ENCODE assay signal across 10 mouse cellular contexts in genomic region chr11:32218501-32219050, GRCm38 (mm10). TPM values are rescaled to one million over a fixed set of nuclear protein-coding genes. Genes with fewer than 3 reads are reported as not detected.
DNase-seq lines count a peak whose midpoint lies in the region; ATAC-seq lines count a peak whose summit lies in the region.
"Had no signal": no experiment of that assay in that cellular context is flagged by ENCODE, and none has a peak within 500 bp of the region (broad histone marks: within the 10 kb centered on the region; RNA-seq: fewer than 3 reads in every experiment).

No protein-coding gene starts in this region.

- peaks cover 57% of the 10 kb centered on the region for H3K4me1 ChIP-seq in heart, embryonic 13.5 days
- peaks cover 3% of the 10 kb centered on the region; the same call in 1 of the 2 replicates for H3K4me1 ChIP-seq in embryonic facial prominence, embryonic 11.5 days (ENCODE audit: control insufficient read depth, insufficient read depth, low read length)
- peaks cover 44% of the 10 kb centered on the region for H3K4me1 ChIP-seq in limb, embryonic 12.5 days (replicated peaks)

- H3K9ac ChIP-seq in heart, embryonic 13.5 days, result peak overlapping the region; percentile 56
- H3K9ac ChIP-seq in embryonic facial prominence, embryonic 11.5 days (replicated peaks; ENCODE audit: low read length), result no peak overlapping the region; the same call in 1 of the 2 replicates
- no peak overlapping the region for H3K9ac ChIP-seq in limb, embryonic 12.5 days (replicated peaks)

- H3K27ac ChIP-seq in heart, embryonic 13.5 days (replicated peaks), result 0 out of 2 replicates have a peak overlapping the region, but pooled peaks have one; percentile 12
- H3K27ac ChIP-seq in embryonic facial prominence, embryonic 11.5 days (replicated peaks; ENCODE audit: low read depth, low read length), result no peak overlapping the region
- H3K27ac ChIP-seq in limb, embryonic 12.5 days, result 0 out of 2 replicates have a peak overlapping the region, but pooled peaks have one; percentile 0

- no peaks in the 10 kb centered on the region for H3K27me3 ChIP-seq in heart, embryonic 13.5 days (replicated peaks)
- H3K27me3 ChIP-seq in embryonic facial prominence, embryonic 11.5 days (ENCODE audit: control insufficient read depth, insufficient read depth, low read length), result no peaks in the 10 kb centered on the region
- H3K27me3 ChIP-seq in limb, embryonic 12.5 days, result peaks cover 7% of the 10 kb centered on the region

- H3K36me3 ChIP-seq in heart, embryonic 13.5 days, result peaks cover 31% of the 10 kb centered on the region
- no peaks in the 10 kb centered on the region for H3K36me3 ChIP-seq in embryonic facial prominence, embryonic 11.5 days (replicated peaks; ENCODE audit: control insufficient read depth, insufficient read depth, low read depth, low read length)
- peaks cover 33% of the 10 kb centered on the region for H3K36me3 ChIP-seq in limb, embryonic 12.5 days

- WGBS in heart, embryonic 13.5 days, result 63% methylated on average over 6 of the region's 6 CpGs
- 38% methylated on average over 6 of the region's 6 CpGs for WGBS in embryonic facial prominence, embryonic 11.5 days
- 64% methylated on average over 6 of the region's 6 CpGs for WGBS in limb, embryonic 12.5 days

- no peak for DNase-seq in heart, adult 9 months (ENCODE audit: low spot score in 2 of 2)
- DNase-seq in Muller cell, postnatal 12 days (ENCODE audit: inconsistent ontology term), result peak; percentile 87
- DNase-seq in embryonic facial prominence, embryonic 11.5 days (ENCODE audit: low spot score), result peak; percentile 20
- no peak for DNase-seq in thymus, postnatal 25 days
- no peak for DNase-seq in frontal cortex, postnatal 10 days (ENCODE audit: low spot score in 2 of 2)
- DNase-seq: cerebellum, adult 8-10 months had no signal

- peak overlapping the region; percentile 82 for H3K4me2 ChIP-seq in heart, embryonic 13.5 days
- H3K4me2 ChIP-seq in embryonic facial prominence, embryonic 11.5 days (ENCODE audit: low read depth, low read length), result no peak overlapping the region
- H3K4me2 ChIP-seq in limb, embryonic 12.5 days, result peak overlapping the region; percentile 3; the same call in 1 of the 2 replicates

- no peak for ATAC-seq in heart, embryonic 13.5 days (ENCODE audit: extremely low read depth, insufficient number of reproducible peaks, low FRiP score, low TSS enrichment)
- ATAC-seq in embryonic facial prominence, embryonic 11.5 days (replicated peaks; ENCODE audit: insufficient number of reproducible peaks, low FRiP score, low TSS enrichment, low read depth), result no peak
- no peak for ATAC-seq in limb, embryonic 12.5 days (ENCODE audit: insufficient number of reproducible peaks, insufficient read depth, low FRiP score, low TSS enrichment, low read depth)
- no peak for ATAC-seq in megakaryocyte-erythroid progenitor cell, adult 5-6 weeks (replicated peaks; ENCODE audit: low FRiP score, low TSS enrichment, poor library complexity, severe bottlenecking)

- no peak overlapping the region for H3K4me3 ChIP-seq in heart, embryonic 13.5 days
- no peak overlapping the region for H3K4me3 ChIP-seq in embryonic facial prominence, embryonic 11.5 days (ENCODE audit: low read depth, low read length)
- no peak overlapping the region for H3K4me3 ChIP-seq in limb, embryonic 12.5 days (replicated peaks)

- no peaks in the 10 kb centered on the region for H3K9me3 ChIP-seq in heart, embryonic 13.5 days
- H3K9me3 ChIP-seq in embryonic facial prominence, embryonic 11.5 days (replicated peaks; ENCODE audit: control insufficient read depth, low read length), result no peaks in the 10 kb centered on the region
- H3K9me3 ChIP-seq in limb, embryonic 12.5 days, result no peaks in the 10 kb centered on the region

RNA-seq across cellular contexts. Expression of gene Rhbdf1, which starts 3.5 kb away (rescaled TPM):
- 34.1 and 34.8 TPM in 2 replicates for polyA plus RNA-seq in heart, embryonic 13.5 days (2015; fragmentation: Nextera tagmentation; extraction: Ambion mirVana)
- 21.6 and 24.0 TPM in 2 replicates for polyA plus RNA-seq in embryonic facial prominence, embryonic 11.5 days (2014; fragmentation: Nextera tagmentation; extraction: Ambion mirVana)
- polyA plus RNA-seq in limb, embryonic 12.5 days (2016; fragmentation: Nextera tagmentation; extraction: Ambion mirVana), result 39.8 and 42.0 TPM in 2 replicates
- total RNA-seq in megakaryocyte-erythroid progenitor cell, adult 5-6 weeks (2014; fragmentation: Nextera tagmentation), result 0.87 TPM in 1 of 2 replicates, not detected in the other
- 0.76 TPM in 1 of 2 replicates, not detected in the other for total RNA-seq in megakaryocyte-erythroid progenitor cell, adult 5-6 weeks (2017)

RNA-seq across cellular contexts. Expression of gene Mpg, which starts 7.7 kb away (rescaled TPM):
- polyA plus RNA-seq in heart, embryonic 13.5 days (2015; fragmentation: Nextera tagmentation; extraction: Ambion mirVana), result 19.7 and 21.2 TPM in 2 replicates
- polyA plus RNA-seq in embryonic facial prominence, embryonic 11.5 days (2014; fragmentation: Nextera tagmentation; extraction: Ambion mirVana), result 29.6 and 30.9 TPM in 2 replicates
- 42.4 and 44.6 TPM in 2 replicates for polyA plus RNA-seq in limb, embryonic 12.5 days (2016; fragmentation: Nextera tagmentation; extraction: Ambion mirVana)
- 11.1 and 18.5 TPM in 2 replicates for total RNA-seq in megakaryocyte-erythroid progenitor cell, adult 5-6 weeks (2014; fragmentation: Nextera tagmentation)
- 8.9 and 10.8 TPM in 2 replicates for total RNA-seq in megakaryocyte-erythroid progenitor cell, adult 5-6 weeks (2017)

RNA-seq across cellular contexts. Expression of gene Snrnp25, which starts 13.4 kb away (rescaled TPM):
- polyA plus RNA-seq in heart, embryonic 13.5 days (2015; fragmentation: Nextera tagmentation; extraction: Ambion mirVana), result 44.9 and 46.7 TPM in 2 replicates
- 91.8 and 94.6 TPM in 2 replicates for polyA plus RNA-seq in embryonic facial prominence, embryonic 11.5 days (2014; fragmentation: Nextera tagmentation; extraction: Ambion mirVana)
- 81.9 and 83.3 TPM in 2 replicates for polyA plus RNA-seq in limb, embryonic 12.5 days (2016; fragmentation: Nextera tagmentation; extraction: Ambion mirVana)
- 44.9 and 56.4 TPM in 2 replicates for total RNA-seq in megakaryocyte-erythroid progenitor cell, adult 5-6 weeks (2014; fragmentation: Nextera tagmentation)
- total RNA-seq in megakaryocyte-erythroid progenitor cell, adult 5-6 weeks (2017), result 42.0 and 59.1 TPM in 2 replicates

RNA-seq across cellular contexts. Expression of gene Il9r, which starts 18.5 kb away (rescaled TPM):
- polyA plus RNA-seq in heart, embryonic 13.5 days (2015; fragmentation: Nextera tagmentation; extraction: Ambion mirVana), result 0.15 TPM in 1 of 2 replicates, not detected in the other
- polyA plus RNA-seq in embryonic facial prominence, embryonic 11.5 days (2014; fragmentation: Nextera tagmentation; extraction: Ambion mirVana), result 0.08 TPM in 1 of 2 replicates, not detected in the other
- polyA plus RNA-seq in limb, embryonic 12.5 days (2016; fragmentation: Nextera tagmentation; extraction: Ambion mirVana), result 0.21 TPM in 1 of 2 replicates, not detected in the other
- total RNA-seq in megakaryocyte-erythroid progenitor cell, adult 5-6 weeks (2014; fragmentation: Nextera tagmentation), result not detected in 2 replicates
- total RNA-seq in megakaryocyte-erythroid progenitor cell, adult 5-6 weeks (2017), result 0.19 TPM in 1 of 2 replicates, not detected in the other
- total RNA-seq: left cerebral cortex, adult 18-20 months had no signal

RNA-seq across cellular contexts. Expression of gene Nprl3, which starts 48.9 kb away (rescaled TPM):
- 33.4 and 34.9 TPM in 2 replicates for polyA plus RNA-seq in heart, embryonic 13.5 days (2015; fragmentation: Nextera tagmentation; extraction: Ambion mirVana)
- polyA plus RNA-seq in embryonic facial prominence, embryonic 11.5 days (2014; fragmentation: Nextera tagmentation; extraction: Ambion mirVana), result 23.4 and 28.7 TPM in 2 replicates
- polyA plus RNA-seq in limb, embryonic 12.5 days (2016; fragmentation: Nextera tagmentation; extraction: Ambion mirVana), result 43.7 and 47.8 TPM in 2 replicates
- total RNA-seq in megakaryocyte-erythroid progenitor cell, adult 5-6 weeks (2014; fragmentation: Nextera tagmentation), result 45.7 and 65.0 TPM in 2 replicates
- total RNA-seq in megakaryocyte-erythroid progenitor cell, adult 5-6 weeks (2017), result 12.9 and 35.6 TPM in 2 replicates

Comparison
In these comparisons a context has a peak if more than half of its experiments do, and no peak if none do; other contexts are left out.
1. DNase-seq: peak in Muller cell, postnatal 12 days (single experiment) and embryonic facial prominence, embryonic 11.5 days (single experiment); none in heart, adult 9 months (0 of 2), thymus, postnatal 25 days (single experiment) and frontal cortex, postnatal 10 days (0 of 2).